Mouse (Mus musculus) erythroid progenitor cell, adult 5-6 weeks (primary cell): ENCODE measurements around the gene Tollip. TPM values are rescaled to one million over a fixed set of nuclear protein-coding genes. Genes with fewer than 3 reads are reported as not detected.

Experiments
- ATAC-seq: replicated peaks from 2 replicates; pipeline ENCODE4 v1.8.0; 2016; ENCODE audit warnings: moderate number of reproducible peaks, mild to moderate bottlenecking, moderate TSS enrichment, inconsistent platforms; ENCODE audit not compliant: poor library complexity, low FRiP score, severe bottlenecking
- total RNA-seq, 2 experiments: library from RNA; stranded (forward) in 1 of 2; stranded (reverse) in 1 of 2; fragments of 150-400 nt in 1 of 2; fragments of 186-747, 209-891 nt in 1 of 2; gene quantifications; 2 replicates each; pipeline versions ENCODE4 v1.2.3 to v1.2.4; 2015 to 2017; ENCODE audit warnings: low replicate concordance in 2 of 2

Gene Tollip
- total RNA-seq (2015; ENCODE audit: low replicate concordance) (45.0 and 61.6 TPM in 2 replicates), total RNA-seq (2017; ENCODE audit: low replicate concordance) (42.1 and 45.2 TPM in 2 replicates)

DNA sequence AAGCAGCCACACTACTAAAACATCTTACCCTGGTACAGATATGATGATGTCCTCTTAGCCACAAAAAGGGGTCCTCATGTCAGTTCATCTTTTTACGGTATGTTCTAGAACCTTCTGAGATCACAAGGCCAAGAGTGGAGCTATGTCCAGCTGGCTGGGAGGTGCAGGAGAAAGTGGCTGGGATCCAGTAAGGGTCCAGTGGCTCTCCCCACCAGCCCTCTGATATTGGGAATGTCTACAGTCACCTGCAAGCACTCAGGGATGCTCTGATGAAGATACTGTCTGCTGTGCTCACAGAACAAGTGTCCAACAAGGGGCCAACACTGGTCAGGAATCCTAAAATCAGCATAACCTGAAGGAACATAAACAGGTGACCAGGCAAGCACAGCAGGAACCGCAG, at the start of gene Tollip:
Tollip (minus strand) TSS at position 101 of the 400 bp plus-strand sequence.
- ATAC-seq, result no peak

DNA sequence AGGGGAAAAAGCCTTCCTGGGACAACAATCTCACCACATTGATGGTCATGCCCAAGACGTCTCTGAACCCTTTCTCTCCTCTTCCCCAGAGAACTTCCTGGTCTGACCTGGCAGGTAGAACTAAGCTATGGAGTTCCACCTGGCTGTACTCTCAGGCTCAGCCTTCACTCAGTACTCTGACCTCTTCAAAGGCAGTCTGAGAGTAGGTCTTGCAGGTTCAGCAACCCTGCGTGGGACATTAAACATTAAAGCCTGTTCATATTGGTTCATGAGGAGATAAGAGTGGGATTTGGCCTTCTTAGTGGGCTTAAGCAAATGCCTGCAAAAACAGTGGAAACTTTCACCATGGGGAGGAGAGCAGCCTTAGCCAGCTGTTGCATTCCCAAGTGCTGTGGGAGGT, 48.0 kb upstream of the Tollip start:
- ATAC-seq, result no peak

GRCm38 (mm10) chr7:141962521-141962920, 44.2 kb upstream of the Tollip start:
- ATAC-seq, result no peak

DNA sequence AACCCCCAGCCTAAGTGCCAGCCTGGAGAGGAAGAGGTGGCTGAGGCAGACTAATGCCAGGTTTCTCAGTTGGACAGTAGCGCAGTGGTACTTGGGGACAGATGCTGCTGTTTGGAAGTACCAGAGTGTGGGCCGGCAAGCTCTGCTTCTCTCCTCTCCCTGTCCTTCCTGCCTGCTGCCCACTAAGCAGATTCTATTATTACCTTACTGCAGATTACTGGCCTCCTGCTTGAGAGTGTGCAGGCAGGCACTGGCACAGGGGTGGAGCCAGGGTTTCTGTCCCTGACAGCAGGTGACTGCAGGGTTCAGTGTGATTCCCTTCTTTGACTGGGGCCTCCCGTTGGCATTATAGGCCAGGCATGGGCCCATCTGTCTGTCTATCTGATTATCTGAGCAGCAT, 43.2 kb upstream of the Tollip start:
- no peak for ATAC-seq

- ATAC-seq, result no peak
Observed at GRCm38 (mm10) chr7:141960926-141961325, 42.6 kb upstream of the Tollip start.

- no peak for ATAC-seq
Observed at GRCm38 (mm10) chr7:141959133-141959532, 40.8 kb upstream of the Tollip start.

DNA sequence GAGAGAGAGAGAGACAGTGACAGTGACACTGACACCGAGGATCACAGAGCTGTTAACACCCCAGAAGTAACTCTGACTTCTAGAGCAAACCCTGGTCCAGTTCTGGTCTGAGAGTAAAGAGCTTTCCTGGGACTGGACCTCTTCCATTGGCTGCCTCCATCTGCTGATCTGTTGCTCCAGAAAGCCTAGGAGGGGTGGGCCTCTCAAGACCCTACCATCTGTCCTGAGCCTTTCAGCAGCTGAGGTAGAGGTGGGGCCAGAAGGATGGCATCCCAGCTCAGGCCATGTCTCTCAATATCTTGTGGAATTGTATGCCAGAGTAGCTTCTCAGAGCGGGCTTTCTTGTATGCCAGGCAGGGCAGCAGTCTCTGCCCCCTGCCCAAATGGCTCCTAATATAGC, 39.9 kb upstream of the Tollip start:
- ATAC-seq, result no peak

DNA sequence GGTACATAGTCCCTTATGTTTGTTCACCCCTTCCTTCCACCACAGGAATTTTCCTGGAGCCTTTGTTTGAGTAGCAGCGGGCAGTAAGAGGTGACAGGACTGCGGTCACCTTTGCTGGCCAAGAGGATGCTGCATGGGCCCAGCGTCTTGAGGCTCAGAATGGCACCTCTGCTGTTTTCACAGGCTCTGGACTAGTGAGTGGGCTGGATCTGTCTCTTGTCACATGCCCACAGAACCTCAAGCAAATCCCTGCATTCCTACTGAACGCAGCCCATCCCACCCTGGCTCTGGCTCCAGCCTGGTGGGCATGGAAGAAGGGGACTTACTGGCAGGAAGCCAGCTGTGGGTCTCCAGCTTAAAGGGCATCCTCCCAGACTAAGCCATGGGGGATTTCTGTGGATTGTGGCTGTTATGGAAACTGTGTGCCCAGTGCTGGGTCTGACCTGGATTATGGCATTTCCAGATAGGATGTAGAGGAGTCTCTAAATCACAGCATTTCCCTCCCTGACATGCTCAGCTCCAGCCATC, 39.3 kb upstream of the Tollip start:
- ATAC-seq, result no peak

DNA sequence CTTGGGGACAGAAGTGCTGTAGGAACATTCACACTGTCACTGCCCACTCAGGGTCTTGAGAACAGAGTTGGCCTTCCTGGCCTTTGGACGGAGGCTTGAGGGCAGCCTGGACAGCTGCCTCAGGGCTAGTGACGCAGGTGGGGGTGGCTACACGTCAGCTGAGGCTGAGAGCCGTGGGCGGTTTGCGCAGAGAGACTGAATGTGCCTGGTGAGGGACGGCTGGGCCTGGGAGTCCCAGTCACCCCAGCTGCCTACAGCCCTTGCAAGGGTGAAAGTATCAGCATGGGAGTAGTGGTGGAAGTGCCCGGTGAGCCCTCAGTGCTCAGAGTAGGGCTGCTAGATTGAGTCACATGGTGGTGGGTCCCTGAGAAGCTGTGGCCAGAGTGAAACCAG, 37.9 kb upstream of the Tollip start:
- ATAC-seq, result no peak

DNA sequence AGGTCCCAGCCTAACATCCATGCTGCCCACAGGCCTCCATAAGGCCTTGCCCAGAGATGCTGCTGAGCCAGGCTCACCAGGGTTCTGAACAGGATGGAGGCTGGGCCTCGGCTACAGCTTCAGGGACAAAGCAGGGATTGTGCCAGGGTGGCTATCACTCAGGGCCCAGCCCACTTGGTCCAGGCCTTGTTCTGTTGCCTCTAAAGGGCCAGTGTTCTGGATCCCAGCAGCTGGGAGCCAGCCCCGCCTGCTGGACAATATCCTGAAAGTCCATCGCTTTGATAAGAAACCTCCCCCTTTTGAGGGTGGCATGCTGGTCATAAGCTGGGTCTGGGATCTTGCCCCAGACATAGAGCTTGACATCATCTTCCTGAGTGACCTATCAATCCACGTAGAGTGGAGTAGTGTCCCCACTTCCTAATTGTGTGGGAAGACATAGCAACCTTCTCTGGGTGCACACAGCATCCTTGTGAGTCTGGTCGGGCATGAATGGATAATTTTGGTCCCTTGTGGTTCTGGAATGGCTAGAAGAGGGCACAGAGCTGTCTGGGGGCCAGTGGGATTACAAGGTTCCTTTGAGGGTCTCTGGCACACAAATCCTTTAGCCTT, 37.4 kb upstream of the Tollip start:
- no peak for ATAC-seq

DNA sequence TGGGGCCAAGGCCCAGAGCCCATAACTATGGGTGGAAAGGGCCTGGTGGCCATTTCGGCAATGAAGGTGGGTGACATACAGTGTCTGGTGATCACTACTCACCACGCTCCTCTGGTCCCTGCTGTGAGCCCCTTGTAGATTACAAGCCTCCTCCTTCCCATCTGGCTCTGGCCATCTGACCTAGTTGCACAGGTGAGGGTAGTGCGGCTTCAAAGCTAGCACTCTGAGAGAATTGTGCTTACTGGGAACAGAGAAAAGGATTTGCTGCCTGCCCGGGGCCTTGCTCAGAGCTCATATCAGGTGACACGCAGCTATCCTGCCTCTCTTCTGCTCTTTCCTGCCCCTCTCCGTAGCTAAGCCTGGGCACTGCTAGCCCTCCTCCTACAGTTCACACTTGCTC, 35.3 kb upstream of the Tollip start:
- ATAC-seq, result no peak

DNA sequence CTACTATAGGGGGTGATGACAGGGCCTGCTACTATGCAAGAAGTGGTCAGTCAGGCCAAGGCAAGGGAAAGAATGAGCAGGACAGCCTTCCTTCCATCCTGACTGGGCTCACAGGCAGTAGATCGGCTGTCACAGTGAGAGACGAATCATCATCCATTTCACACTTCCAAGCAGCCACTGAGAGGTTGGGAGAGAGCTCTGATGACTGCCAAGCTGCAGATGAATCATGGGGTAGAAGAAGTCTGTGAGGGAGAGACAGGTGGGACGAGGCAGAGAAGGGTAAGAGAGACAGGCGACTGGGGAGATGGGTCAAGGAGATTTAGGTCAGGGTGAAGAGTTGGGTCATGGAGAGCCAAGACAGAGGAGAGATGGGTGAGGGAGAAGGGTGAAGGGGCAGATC, 34.6 kb upstream of the Tollip start:
- no peak for ATAC-seq

DNA sequence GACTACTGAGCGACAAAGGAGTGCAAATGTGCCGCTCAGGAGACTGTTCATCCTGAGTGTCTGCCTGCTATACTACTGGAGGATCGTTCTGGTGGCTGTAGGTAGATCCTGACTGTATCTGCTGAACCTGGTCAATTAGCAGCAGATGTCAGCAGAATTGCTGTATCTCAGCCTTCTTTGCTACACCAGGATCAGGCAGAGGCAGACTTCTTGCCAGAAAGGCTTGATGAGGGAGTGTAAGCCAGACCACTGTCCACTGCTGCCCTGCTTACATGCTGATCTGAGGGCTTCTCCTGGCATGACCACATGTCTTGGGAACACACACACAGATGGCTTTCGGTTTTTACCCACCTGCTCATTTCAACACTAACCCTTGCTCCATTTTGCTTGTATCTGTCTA, 33.5 kb upstream of the Tollip start:
- ATAC-seq, result no peak

DNA sequence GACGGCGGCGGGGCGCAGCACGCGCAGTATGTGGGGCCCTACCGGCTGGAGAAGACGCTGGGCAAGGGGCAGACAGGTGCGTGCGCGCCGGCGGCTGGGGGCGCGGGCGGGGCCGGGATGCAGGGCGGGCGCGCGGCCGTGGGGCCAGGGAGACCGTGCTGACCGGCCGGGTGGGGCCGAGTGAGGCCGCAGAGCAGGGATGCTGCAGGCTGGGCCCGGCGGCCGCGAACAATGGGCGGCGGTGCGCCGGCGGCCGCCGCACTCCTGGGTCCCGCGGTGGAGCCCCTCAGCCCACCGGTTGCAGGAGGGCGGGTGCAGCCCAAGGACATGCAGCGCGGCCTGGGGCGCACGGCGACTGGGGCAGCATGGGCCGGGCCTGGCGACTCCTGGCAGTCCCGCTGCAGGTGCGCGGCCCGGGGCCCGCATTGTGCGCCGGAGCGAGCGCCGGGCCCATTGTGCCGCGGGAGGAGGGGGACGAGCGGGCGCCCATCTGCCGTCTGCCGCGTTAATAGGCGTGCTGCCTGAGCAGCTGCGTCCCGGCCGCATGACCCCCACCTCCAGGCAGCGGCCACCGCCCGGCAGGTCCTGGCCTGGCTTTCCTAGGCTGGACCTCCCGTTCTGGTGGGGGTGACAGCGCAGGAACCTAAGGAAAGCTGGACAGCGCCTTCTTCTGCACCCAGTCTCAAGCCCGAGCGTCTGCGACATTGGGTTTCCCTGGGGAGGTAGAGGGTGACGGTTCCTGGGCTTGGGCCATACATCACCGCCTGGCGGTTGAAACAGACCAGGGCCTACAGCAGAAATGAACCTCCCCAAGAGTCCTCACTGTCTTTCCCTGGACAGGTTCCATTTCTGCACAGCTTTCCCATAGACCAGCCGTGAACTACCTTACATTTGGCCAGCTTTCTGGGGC, 32.1 kb upstream of the Tollip start:
- ATAC-seq, result no peak

GRCm38 (mm10) chr7:141949799-141950103, 31.4 kb upstream of the Tollip start:
- ATAC-seq, result no peak

GRCm38 (mm10) chr7:141948906-141949798, 30.8 kb upstream of the Tollip start, which contains the start of gene Brsk2:
Gene Brsk2 (plus strand): TSS chr7:141949751.
- 0 out of 2 replicates have a peak, but pooled peaks have one; percentile 28 for ATAC-seq

DNA sequence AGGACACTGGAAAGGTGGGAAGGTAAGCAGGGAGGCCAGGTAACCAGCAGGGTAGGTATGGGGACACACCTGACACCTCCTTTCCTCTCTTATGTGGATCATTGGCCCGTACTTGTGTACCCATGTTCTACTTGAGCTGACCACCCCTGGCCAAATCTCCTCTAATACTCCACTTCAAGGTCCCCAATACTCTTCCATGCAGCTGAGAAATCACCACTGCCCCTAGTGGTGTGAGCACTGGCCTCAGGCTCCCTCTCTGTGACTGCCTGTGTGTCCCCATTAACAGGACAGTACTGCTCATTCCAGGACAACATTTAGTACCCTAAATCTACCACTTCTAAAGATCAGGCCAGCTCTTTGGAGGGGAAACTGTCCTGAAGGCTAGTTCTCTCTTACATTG, 29.7 kb upstream of the Tollip start:
- ATAC-seq, result no peak

- ATAC-seq, result no peak
Observed at GRCm38 (mm10) chr7:141947512-141947911, 29.2 kb upstream of the Tollip start.

DNA sequence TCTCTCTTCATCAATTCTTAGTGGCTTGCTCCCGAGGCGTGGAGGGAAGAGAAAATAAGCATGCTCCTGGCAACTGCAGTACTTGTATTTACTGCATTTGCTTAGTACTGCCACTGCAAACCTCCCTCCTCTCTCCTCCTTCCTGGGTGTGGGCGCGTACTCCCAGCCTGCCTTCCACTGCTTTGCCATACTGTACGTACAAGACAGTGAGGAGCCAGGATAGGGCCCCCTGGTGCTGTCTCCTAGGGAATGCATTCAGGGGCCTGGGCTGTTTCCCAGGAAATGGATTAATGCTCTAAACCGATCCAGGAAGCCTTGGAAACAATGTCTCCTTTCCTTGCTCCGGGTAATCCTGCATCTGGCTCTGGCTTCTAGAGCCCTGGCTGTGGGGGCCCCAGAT, 27.6 kb upstream of the Tollip start:
- ATAC-seq, result no peak

DNA sequence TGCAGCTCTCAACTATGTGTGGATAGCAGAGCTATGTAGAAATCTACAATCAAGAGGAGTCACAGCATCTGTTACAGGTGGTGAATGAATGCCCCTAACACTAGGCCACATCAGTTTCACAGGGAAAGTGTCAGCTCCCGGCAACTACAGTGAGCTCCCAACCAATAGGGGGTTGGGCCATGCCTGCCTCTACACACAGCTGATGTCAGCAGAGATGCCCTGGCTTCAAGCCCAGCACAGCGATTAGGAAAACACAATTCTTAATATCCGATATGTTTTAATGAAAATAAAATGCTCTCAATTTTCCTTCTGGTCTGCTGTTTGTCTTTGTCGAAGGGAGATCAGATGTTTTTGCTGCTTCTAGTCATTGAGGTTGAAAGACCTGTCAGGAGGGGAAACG, 25.1 kb upstream of the Tollip start:
- ATAC-seq, result no peak
